ENCODE assay signal across 19 mouse cellular contexts in genomic region chr3:124613287-124613686, GRCm38 (mm10). TPM values are rescaled to one million over a fixed set of nuclear protein-coding genes. Genes with fewer than 3 reads are reported as not detected.
DNase-seq lines count a peak whose midpoint lies in the region; ATAC-seq lines count a peak whose summit lies in the region.
"Had no signal": no experiment of that assay in that cellular context is flagged by ENCODE, and none has a peak within 500 bp of the region (broad histone marks: within the 10 kb centered on the region; RNA-seq: fewer than 3 reads in every experiment).

No protein-coding gene starts in this region.

- DNase-seq in cerebellum, postnatal 10 days = peak; percentile 5 to 11
- DNase-seq in cerebellum, postnatal 14 days = no peak
- peak; percentile 73 for DNase-seq in right cerebral cortex, adult 18-20 months
- no peak for DNase-seq in right cerebral cortex, postnatal 14 days
- peak; percentile 12 to 47 for DNase-seq in layer of hippocampus, postnatal 36 days
- peak; percentile 16 to 48 for DNase-seq in right cerebral cortex, postnatal 36 days (ENCODE audit: low spot score in 2 of 2)
- no peak for DNase-seq in adrenal gland, adult (ENCODE audit: inconsistent age in 2 of 2, low spot score in 1 of 2)
- DNase-seq: adrenal gland, postnatal 25 days; gastrocnemius, adult 2 months; heart, postnatal 4 days; liver, embryonic 13.5 days had no signal

- ATAC-seq in CD4-positive, CD25-positive, alpha-beta regulatory T cell, adult 4 months = no peak
- ATAC-seq: lung, postnatal 0 days had no signal

RNA-seq across cellular contexts. Expression of gene 1700003H04Rik, which starts 32.4 kb away (rescaled TPM):
- total RNA-seq in layer of hippocampus, postnatal 36 days (2021) = not detected
- not detected for polyA plus RNA-seq in CD4-positive, CD25-positive, alpha-beta regulatory T cell, adult 4 months (2017; shearing (Covaris generic))
- total RNA-seq: adrenal gland, postnatal 25 days; common myeloid progenitor, adult 5-6 weeks; gastrocnemius, adult 2 months; heart, postnatal 4 days had no signal
- polyA plus RNA-seq: heart, embryonic 10.5 days; intestine, embryonic 14.5 days; kidney, embryonic 15.5 days; limb, embryonic 10.5 days; liver, embryonic 13.5 days; lung, postnatal 0 days; midbrain, embryonic 11.5 days had no signal

Comparison
In these comparisons a context has a peak if more than half of its experiments do, and no peak if none do; other contexts are left out.
1. DNase-seq: peak in cerebellum, postnatal 10 days (2 of 2), right cerebral cortex, adult 18-20 months (single experiment), layer of hippocampus, postnatal 36 days (2 of 2) and right cerebral cortex, postnatal 36 days (2 of 2); none in cerebellum, postnatal 14 days (0 of 2), right cerebral cortex, postnatal 14 days (single experiment) and adrenal gland, adult (0 of 2).